Mouse (Mus musculus) spleen, adult 2 months (tissue): ENCODE data around the gene Mars.

ENCODE experiments used
- CTCF ChIP-seq: fragments of 200-500 bp; IDR thresholded peaks from 2 replicates; pipeline ENCODE4 v1.5.1; 2011; ENCODE audit warnings: mild to moderate bottlenecking, inconsistent platforms; ENCODE audit not compliant: insufficient read depth, insufficient read length, insufficient replicate concordance; ENCODE audit errors: extremely low read depth
- POLR2A ChIP-seq: fragments of 200-500 bp; IDR thresholded peaks from 2 replicates; pipeline ENCODE4 v1.6.1; 2011; ENCODE audit warnings: low read depth, low read length, inconsistent platforms

GRCm38 (mm10) chr10:127310523-127311475 is 787 bp downstream of the Mars start:
- TF ChIP-seq CTCF, result no peak
- no peak for TF ChIP-seq POLR2A
